ENCODE assay signal across 8 mouse cellular contexts in the genomic region with DNA sequence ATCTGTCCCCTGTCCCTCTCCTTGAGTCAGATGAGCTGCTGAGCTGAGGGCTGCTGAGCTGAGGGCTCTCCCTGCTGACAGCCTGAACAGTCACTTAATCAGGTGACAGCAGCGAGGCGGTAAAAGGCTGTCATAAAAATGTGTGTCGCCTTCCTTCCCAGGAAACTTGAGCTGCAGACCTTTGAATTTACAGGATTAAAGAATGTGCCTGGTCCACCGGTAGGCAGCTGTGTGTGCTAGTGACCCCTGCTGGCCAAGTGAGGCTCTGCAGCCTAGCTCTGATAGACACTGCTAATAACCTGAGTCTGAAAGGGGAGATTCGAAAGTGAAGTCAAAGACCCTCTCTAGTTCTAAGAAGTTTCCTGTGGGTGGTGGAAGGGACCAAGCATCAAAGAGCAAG. TPM values are rescaled to one million over a fixed set of nuclear protein-coding genes. Genes with fewer than 3 reads are reported as not detected.
DNase-seq lines count a peak whose midpoint lies in the region; ATAC-seq and TF ChIP-seq lines count a peak whose summit lies in the region.
"Had no signal": no experiment of that assay in that cellular context is flagged by ENCODE, and none has a peak within 500 bp of the region (broad histone marks: within the 10 kb centered on the region; RNA-seq: fewer than 3 reads in every experiment).

No protein-coding gene starts in this region.

- peak; percentile 61 for DNase-seq in R1 (ENCODE audit: low read depth, low spot score)
- peak; percentile 11 for DNase-seq in c-Kit-positive CD71-positive TER-119-negative erythroid progenitor cells, embryonic 14.5 days (ENCODE audit: low read depth)
- peak; percentile 90 for DNase-seq in forebrain, embryonic 11.5 days (ENCODE audit: low spot score)
- DNase-seq in hindbrain, postnatal 0 days (ENCODE audit: low spot score) = peak; percentile 88
- peak; percentile 74 to 82 for DNase-seq in left cerebral cortex, adult 18-20 months (ENCODE audit: low spot score in 2 of 2)
- DNase-seq in midbrain, embryonic 11.5 days (ENCODE audit: low spot score, missing footprints) = peak; percentile 98
- DNase-seq in spleen, adult 12 weeks (ENCODE audit: low spot score) = peak; percentile 36

- no peaks in the 10 kb centered on the region for H3K4me1 ChIP-seq in forebrain, embryonic 11.5 days (replicated peaks; ENCODE audit: control insufficient read depth, insufficient read depth, low read length)
- H3K4me1 ChIP-seq in hindbrain, postnatal 0 days (ENCODE audit: insufficient read depth, low read length) = no peaks in the 10 kb centered on the region
- no peaks in the 10 kb centered on the region for H3K4me1 ChIP-seq in midbrain, embryonic 11.5 days (ENCODE audit: control insufficient read depth, insufficient read depth, low read length)
- H3K4me1 ChIP-seq: lung, embryonic 15.5 days had no signal

- peak; percentile 71; the same call in 1 of the 2 replicates for ATAC-seq in forebrain, embryonic 11.5 days (replicated peaks; ENCODE audit: low FRiP score)
- ATAC-seq in hindbrain, postnatal 0 days = peak; percentile 69
- ATAC-seq in midbrain, embryonic 11.5 days (ENCODE audit: low FRiP score) = peak; percentile 50; the same call in 1 of the 2 replicates

- no peaks in the 10 kb centered on the region for H3K36me3 ChIP-seq in forebrain, embryonic 11.5 days (ENCODE audit: control insufficient read depth, insufficient read depth, low read length)
- no peaks in the 10 kb centered on the region for H3K36me3 ChIP-seq in hindbrain, postnatal 0 days (ENCODE audit: insufficient read depth, low read length)
- H3K36me3 ChIP-seq in midbrain, embryonic 11.5 days (ENCODE audit: control insufficient read depth, insufficient read depth, low read length) = no peaks in the 10 kb centered on the region
- H3K36me3 ChIP-seq: lung, embryonic 15.5 days had no signal

- TF ChIP-seq CTCF in hindbrain, postnatal 0 days (IDR thresholded peaks at IDR 0.05; ENCODE audit: low read depth) = peak; percentile 98

- no peak overlapping the region for H3K27ac ChIP-seq in forebrain, embryonic 11.5 days (ENCODE audit: low read depth, low read length)
- peak overlapping the region; percentile 18; the same call in 1 of the 2 replicates for H3K27ac ChIP-seq in hindbrain, postnatal 0 days
- H3K27ac ChIP-seq in midbrain, embryonic 11.5 days (ENCODE audit: low read depth, low read length) = no peak overlapping the region
- H3K27ac ChIP-seq: lung, embryonic 15.5 days had no signal

- no peaks in the 10 kb centered on the region for H3K9me3 ChIP-seq in forebrain, embryonic 11.5 days (ENCODE audit: control insufficient read depth, low read length)
- H3K9me3 ChIP-seq in hindbrain, postnatal 0 days (ENCODE audit: low read length) = no peaks in the 10 kb centered on the region
- H3K9me3 ChIP-seq in midbrain, embryonic 11.5 days (ENCODE audit: control insufficient read depth, low read length) = no peaks in the 10 kb centered on the region
- H3K9me3 ChIP-seq: lung, embryonic 15.5 days had no signal

- WGBS in forebrain, embryonic 11.5 days = 5% methylated on average over 5 of the region's 5 CpGs
- 7% methylated on average over 5 of the region's 5 CpGs for WGBS in hindbrain, postnatal 0 days
- 7% methylated on average over 5 of the region's 5 CpGs for WGBS in midbrain, embryonic 11.5 days

- H3K4me2 ChIP-seq in forebrain, embryonic 11.5 days (ENCODE audit: low read depth, low read length, severe bottlenecking) = no peak overlapping the region
- H3K4me2 ChIP-seq in hindbrain, postnatal 0 days (ENCODE audit: low read depth, low read length) = no peak overlapping the region
- H3K4me2 ChIP-seq in midbrain, embryonic 11.5 days = no peak overlapping the region
- H3K4me2 ChIP-seq: lung, embryonic 15.5 days had no signal

- H3K27me3 ChIP-seq in forebrain, embryonic 11.5 days (ENCODE audit: control insufficient read depth, insufficient read depth, low read length) = no peaks in the 10 kb centered on the region
- H3K27me3 ChIP-seq in hindbrain, postnatal 0 days (ENCODE audit: insufficient read depth, low read length) = no peaks in the 10 kb centered on the region
- no peaks in the 10 kb centered on the region for H3K27me3 ChIP-seq in midbrain, embryonic 11.5 days (ENCODE audit: control insufficient read depth, insufficient read depth, low read length)

- H3K4me3 ChIP-seq in forebrain, embryonic 11.5 days (ENCODE audit: low read depth, low read length) = no peak overlapping the region
- no peak overlapping the region for H3K4me3 ChIP-seq in hindbrain, postnatal 0 days (ENCODE audit: low read length)
- no peak overlapping the region for H3K4me3 ChIP-seq in midbrain, embryonic 11.5 days (ENCODE audit: low read depth, low read length)
- H3K4me3 ChIP-seq: lung, embryonic 15.5 days had no signal

- H3K9ac ChIP-seq in forebrain, embryonic 11.5 days (ENCODE audit: low read length) = no peak overlapping the region
- no peak overlapping the region for H3K9ac ChIP-seq in hindbrain, postnatal 0 days (replicated peaks; ENCODE audit: low read length)
- no peak overlapping the region for H3K9ac ChIP-seq in midbrain, embryonic 11.5 days (ENCODE audit: low read length)
- H3K9ac ChIP-seq: lung, embryonic 15.5 days had no signal

RNA-seq across cellular contexts. Expression of a gene that starts 32.1 kb away (rescaled TPM):
- polyA plus RNA-seq in forebrain, embryonic 11.5 days (2014; fragmentation: Nextera tagmentation; extraction: Ambion mirVana) = 22.0 and 26.1 TPM in 2 replicates
- 433 and 470 TPM in 2 replicates for total RNA-seq in hindbrain, postnatal 0 days (2014; rRNA removed)
- polyA plus RNA-seq in hindbrain, postnatal 0 days (2015; fragmentation: Nextera tagmentation; extraction: Ambion mirVana) = 176 and 177 TPM in 2 replicates
- total RNA-seq in left cerebral cortex, adult 18-20 months (2021) = 100 to 1,000 TPM; 288 to 289 TPM
- 13.3 and 16.5 TPM in 2 replicates for polyA plus RNA-seq in midbrain, embryonic 11.5 days (2014; fragmentation: Nextera tagmentation; extraction: Ambion mirVana)

Comparison
In these comparisons a context has a peak if more than half of its experiments do, and no peak if none do; other contexts are left out.
1. DNase-seq: peak in every context shown above with its lines; median percentile 98 in midbrain, embryonic 11.5 days; 90 in forebrain, embryonic 11.5 days; 88 in hindbrain, postnatal 0 days; 78 in left cerebral cortex, adult 18-20 months; 61 in R1; 36 in spleen, adult 12 weeks; 11 in c-Kit-positive CD71-positive TER-119-negative erythroid progenitor cells, embryonic 14.5 days.